Mouse (Mus musculus): ENCODE measurements around the gene Mapk8ip3.

Gene Mapk8ip3

DNA sequence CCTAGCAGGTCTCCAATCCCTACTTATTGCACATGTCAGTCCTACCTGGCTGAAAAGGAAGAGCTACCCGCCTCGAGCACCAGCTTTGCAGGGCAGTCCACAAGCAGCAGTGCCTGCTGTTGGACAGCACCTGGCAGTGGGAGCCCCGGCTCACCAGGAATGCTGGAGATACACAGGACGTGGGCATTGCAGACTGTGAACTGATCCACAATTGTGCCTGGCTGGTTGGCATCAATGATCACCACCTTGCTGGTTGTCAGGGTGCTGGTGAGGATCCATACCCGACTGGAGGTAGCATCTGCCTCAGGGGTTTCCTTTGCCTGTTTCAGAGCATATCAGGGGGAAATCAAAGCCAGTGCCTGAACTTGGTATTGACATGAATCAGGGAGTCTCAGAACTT is 34.7 kb downstream of the Mapk8ip3 start:
- DNase-seq (ENCODE audit: low spot score) = no peak

DNA sequence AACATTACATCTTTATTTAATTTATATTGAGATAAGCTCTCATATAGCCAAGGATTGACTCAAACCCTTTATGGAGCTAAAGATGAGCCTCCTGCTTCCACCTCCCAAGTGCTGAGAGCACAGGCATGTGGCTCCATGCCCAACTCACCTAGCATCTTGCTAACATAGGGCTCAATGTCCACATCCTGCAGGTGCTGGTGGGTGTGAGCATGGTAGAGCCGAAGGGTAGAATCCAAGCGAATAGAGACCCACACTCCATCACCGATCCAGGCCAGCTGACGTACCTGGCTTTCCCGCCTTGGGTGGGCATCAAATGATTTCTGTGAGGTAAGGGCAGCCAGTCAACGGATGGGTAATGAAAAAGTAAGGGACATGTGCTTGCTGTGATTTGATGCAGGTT is 36.8 kb downstream of the Mapk8ip3 start:
- no peak for DNase-seq (ENCODE audit: low spot score)

GRCm38 (mm10) chr17:24899153-24899552 is 37.6 kb downstream of the Mapk8ip3 start:
- no peak for DNase-seq (ENCODE audit: low spot score)

DNA sequence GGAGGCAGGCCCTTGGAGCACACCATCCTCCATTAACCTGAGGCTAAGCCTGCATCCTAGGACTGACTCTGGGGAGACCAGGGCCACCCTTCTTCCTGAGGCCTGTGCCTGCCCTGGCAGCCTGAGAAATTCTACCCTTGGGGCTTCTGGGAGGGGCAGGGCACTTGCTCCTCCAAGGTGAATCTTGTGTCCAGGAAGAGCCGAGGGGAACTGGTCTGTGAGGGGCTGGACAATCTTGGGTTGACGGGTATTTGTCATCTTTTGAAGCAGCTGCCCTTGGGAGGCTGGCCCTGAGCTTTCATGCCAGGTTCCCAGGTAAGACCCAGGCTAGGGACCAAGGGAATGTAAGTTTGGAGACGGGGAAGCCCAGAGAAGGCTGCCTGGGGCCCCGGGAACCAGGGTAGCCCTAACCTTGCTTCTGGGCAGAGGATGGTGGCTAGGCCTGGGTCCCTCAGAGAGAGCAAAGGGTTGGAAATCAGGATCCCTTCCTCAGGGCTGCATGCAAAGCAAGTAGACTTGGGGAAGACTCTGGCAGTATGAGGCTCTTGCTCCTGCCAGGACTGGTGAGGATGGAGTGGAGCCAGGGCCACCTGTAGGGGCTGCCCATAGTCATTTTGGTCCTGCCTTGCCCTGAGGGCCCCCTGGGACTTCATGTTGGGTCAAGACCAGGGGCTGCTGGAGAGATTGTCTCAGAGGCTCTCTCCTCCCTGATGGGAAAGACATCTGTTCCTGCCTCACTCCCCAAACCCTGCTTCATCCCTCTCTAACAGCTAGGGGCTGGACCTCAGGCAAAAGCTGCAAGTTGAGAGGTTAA is 38.5 kb downstream of the Mapk8ip3 start:
- DNase-seq (ENCODE audit: low spot score) = no peak

- no peak for DNase-seq (ENCODE audit: low spot score)
These were observed 39.2 kb downstream of the Mapk8ip3 start for GRCm38 (mm10) chr17:24897600-24897999.

DNA sequence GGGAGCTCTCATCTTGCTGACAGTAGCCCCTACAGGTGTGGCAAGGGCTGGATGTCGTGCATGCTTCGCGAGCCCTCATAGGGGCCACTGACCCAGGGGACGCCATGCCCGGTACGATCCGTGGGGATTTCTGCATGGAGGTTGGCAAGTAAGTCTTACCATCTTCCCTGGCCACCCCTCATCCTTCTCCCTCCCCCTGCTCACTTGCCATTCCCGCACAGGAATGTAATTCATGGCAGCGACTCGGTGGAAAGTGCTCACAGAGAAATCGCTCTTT is 39.8 kb downstream of the Mapk8ip3 start:
- DNase-seq (ENCODE audit: low spot score) = no peak

- peak; percentile 83 for DNase-seq (ENCODE audit: low spot score)
These were observed 40.4 kb downstream of the Mapk8ip3 start, which contains the start of gene Nme3 for GRCm38 (mm10) chr17:24896241-24896992. Gene Nme3, plus strand, starts transcription at chr17:24896500.

- no peak for DNase-seq (ENCODE audit: low spot score)
These were observed 41.1 kb downstream of the Mapk8ip3 start for GRCm38 (mm10) chr17:24895571-24896240.

- DNase-seq (ENCODE audit: low spot score) = peak; percentile 93
These were observed 41.7 kb downstream of the Mapk8ip3 start, which contains the start of the genes Eme2 and Mrps34 for GRCm38 (mm10) chr17:24894995-24895547. Gene Eme2, minus strand, starts transcription at chr17:24895087. Gene Mrps34, plus strand, starts transcription at chr17:24895116.

DNA sequence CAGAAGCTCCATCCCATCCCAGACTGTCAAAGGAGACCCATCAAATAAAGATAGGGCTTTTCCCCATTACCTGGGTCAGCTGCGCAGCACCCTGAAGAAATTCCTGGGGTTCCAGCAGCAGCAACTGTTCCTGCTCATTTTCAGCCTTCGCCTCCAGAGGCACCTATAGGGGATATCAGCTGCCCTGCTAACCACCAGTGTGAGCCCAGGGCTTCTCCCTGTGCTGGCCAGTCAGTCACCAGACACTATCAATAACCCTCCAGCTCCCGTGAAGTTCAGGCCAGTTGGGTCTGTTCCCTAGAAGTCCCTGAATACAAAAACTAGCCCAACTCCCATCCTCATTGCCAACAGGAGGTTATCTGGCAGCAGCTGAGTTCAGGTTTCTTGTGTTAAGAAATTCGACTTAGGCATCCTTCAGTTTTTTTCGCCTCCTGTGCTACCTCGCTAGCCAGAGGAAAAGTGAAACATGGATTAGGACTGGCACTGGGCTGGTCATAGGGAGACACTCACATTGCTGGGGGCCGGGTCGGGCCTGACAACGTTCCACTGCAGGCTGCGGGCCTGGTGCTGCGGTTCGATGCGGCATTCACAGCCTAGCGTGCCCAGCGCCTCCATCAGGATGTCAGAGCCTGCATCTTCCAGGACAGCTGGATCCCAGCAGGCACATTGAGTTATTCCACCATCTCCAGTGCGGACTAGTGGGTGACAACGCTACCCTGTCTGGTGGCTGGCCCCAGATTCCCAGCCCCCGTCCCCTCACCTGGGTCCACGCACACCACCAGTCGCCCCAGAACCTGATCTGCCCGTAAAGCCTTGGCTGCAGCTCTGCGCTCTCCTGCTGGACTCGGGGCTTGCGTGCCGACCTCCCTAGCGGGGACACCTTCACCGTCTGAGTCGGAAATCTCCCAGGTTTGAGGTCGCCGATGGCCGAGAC is 42.4 kb downstream of the Mapk8ip3 start:
- peak; percentile 50 for DNase-seq (ENCODE audit: low spot score)

GRCm38 (mm10) chr17:24893276-24893675 is 43.5 kb downstream of the Mapk8ip3 start:
- no peak for DNase-seq (ENCODE audit: low spot score)

DNA sequence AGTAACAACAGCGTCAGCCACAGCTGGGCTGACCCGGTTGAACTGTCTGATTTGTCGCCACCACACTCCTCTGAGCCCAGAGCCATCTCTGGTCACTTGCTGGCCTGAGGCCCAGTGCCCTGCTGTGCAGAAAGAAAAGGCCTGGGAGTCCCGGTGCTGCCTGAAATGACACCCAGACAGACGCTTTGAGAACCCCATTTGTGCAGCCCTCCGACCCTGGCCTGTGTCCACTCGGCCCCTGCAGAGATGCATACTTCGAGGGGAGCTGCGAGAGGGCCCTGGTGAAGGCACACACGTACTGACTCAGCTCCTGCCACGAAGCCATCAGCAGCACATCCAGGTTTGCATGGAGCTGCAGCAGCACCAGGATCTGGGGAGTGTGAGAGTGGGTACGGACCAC is 44.0 kb downstream of the Mapk8ip3 start:
- no peak for DNase-seq (ENCODE audit: low spot score)

DNA sequence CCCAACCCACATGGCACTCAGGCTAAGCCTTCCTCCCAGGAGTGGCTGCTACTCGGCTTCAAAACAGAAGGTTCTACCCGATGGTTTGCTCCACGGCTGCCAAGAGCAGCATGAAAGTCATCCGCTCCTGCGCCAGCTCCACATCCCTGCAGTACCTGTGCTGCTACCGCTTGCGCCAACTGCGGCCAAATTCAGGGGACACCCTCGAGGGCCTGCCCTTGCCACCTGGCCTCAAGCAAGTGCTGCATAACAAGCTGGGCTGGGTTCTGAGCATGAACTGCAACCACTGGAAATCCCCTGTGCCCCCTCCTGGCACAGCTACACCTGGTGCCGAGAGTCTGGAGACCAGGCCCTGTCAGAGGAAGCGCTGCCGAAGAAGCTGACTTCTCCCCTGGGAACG is 45.5 kb downstream of the Mapk8ip3 start:
- no peak for DNase-seq (ENCODE audit: low spot score)

DNA sequence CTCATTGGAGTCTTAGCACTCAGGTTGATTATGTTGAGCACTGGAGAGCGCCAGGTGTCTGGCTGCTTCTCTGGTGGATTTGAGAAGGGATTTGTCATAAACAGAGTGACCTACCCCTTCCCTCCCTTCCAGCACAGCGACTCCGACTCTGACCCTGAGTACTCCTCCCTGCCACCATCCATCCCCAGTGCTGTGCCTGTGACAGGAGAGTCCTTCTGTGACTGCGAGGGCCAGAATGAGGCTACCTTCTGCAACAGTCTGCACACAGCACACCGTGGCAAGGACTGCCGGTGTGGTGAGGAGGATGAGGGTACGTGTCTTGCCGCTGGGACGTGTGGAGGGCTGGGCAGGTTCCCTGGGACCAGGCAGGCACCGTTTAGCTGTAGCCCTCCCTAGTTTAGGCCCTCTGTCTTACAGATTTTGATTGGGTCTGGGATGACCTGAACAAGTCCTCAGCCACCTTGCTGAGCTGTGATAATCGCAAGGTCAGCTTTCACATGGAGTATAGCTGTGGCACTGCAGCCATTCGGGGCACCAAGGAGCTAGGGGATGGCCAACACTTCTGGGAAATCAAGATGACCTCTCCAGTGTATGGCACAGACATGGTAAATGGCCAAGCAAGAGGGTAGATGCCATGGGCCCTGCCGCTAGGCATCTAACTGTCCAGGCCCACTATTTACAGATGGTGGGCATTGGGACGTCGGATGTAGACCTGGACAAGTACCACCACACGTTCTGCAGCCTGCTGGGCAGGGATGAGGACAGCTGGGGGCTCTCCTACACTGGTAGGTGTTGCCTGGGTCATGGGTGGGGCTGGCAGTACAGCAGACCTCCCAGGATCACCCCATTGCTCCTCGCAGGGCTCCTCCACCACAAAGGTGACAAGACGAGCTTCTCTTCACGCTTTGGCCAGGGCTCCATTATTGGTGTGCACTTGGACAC is 46.4 kb downstream of the Mapk8ip3 start:
- no peak for DNase-seq (ENCODE audit: low spot score)

- DNase-seq (ENCODE audit: low spot score) = no peak
These were observed 47.9 kb downstream of the Mapk8ip3 start for GRCm38 (mm10) chr17:24888862-24889261.

DNA sequence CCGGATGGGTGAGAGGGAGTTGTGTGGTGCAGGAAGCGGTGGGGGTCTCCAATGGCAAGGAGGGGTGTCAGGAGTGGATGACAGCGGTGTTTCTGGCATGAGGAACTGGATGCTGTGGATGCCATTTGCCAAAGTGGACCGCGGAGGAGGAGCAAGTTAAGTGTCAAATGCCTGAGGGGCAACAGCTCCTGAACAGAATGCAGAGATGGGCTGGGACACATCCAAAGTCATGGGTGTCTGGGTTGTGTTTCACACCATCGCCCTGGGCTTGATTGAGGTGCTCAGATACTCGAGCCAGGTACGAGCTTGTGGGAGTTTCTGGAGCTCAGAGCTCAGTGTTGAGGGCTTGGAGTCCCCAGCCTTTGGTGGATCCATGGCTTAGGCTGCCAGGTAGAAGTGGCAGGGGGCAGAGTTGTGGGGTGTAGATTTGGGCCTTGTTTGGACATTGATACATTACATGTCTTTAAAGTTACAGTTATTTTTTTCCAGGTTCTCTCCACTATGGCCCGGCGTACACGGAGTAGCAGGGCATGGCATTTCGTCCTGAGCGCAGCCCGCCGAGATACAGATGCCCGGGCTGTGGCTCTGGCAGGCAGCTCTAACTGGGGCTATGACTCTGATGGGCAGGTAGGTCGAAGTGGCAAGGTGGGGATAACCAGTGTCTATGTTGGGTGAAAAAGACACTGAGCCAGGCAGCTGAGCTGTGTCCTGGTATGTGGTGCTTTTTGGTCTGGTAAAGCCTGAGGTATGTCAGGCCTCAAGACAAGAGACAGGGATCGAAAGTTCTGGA is 49.3 kb downstream of the Mapk8ip3 start:
- peak; percentile 41 for DNase-seq (ENCODE audit: low spot score)

GRCm38 (mm10) chr17:24886932-24887271 is 49.9 kb downstream of the Mapk8ip3 start:
- DNase-seq (ENCODE audit: low spot score) = no peak

DNA sequence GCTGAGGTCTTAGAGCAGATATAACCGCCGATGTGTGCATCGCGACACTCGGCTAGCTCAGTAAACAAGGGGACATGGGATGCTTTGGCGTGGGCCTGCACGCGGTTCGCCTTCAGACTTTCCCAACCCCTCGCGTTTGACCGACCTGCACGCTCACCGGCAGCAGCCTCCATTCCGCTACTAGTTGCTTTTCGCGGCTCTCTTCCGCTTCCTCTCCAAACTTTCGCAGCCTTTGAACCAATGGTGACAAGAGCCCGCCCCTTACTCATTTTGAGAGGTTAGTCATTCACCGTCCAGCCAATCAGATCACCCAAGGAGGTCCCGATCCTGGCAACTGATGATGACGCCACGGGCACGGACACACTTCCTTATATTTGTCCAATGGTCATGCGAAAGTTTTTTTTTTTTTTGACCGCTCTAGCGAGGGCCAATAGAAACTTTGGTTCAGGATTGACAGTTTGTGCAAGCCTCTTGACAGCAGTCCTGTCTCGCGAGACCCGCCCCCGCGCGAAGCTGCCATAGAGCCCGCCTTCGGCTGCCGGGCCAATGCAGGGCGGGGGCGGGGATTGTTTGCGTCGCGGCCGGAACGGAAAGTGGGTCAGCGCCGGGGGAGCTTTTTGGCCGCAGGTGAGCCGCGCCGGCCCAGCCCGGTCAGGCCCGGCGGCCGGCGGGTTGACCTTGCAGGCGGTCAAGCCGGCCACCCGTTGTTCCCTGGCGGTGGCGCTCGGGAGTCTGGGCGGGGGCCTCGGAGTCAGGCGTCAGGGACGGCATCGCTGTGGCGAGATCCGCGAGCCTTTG is 50.4 kb downstream of the Mapk8ip3 start, which contains the start of the genes Nubp2 and Spsb3:
Gene Nubp2, minus strand, starts transcription at position 216 of the 798 bp plus-strand sequence.
Gene Spsb3, plus strand, starts transcription at position 510 of the 798 bp plus-strand sequence.
- peak; percentile 99 for DNase-seq (ENCODE audit: low spot score)
